Comparison of ENCODE assay signal across 8 mouse cellular contexts in genomic region chr11:115765103-115765606, GRCm38 (mm10). TPM values are rescaled to one million over a fixed set of nuclear protein-coding genes. Genes with fewer than 3 reads are reported as not detected.
DNase-seq lines count a peak whose midpoint lies in the region; ATAC-seq and TF ChIP-seq lines count a peak whose summit lies in the region.

Gene Tmem94, plus strand, starts transcription at chr11:115765433.

- peak; percentile 96 for DNase-seq in G1E (ENCODE audit: low spot score)
- peak; percentile 94 to 97 for DNase-seq in cerebellum, adult 18-20 months
- DNase-seq in heart, postnatal 36 days, result peak; percentile 96 to 99
- peak; percentile 97 to 99 for DNase-seq in layer of hippocampus, adult 2 months (ENCODE audit: low spot score in 2 of 2)
- DNase-seq in lung, embryonic 14.5 days, result peak; percentile 100
- DNase-seq in thymus, adult 2 months, result peak; percentile 96

- H3K9me3 ChIP-seq in G1E (replicated peaks), result no peaks in the 10 kb centered on the region
- no peaks in the 10 kb centered on the region for H3K9me3 ChIP-seq in forebrain, embryonic 16.5 days (ENCODE audit: control insufficient read depth, low read length)
- H3K9me3 ChIP-seq in lung, embryonic 14.5 days (ENCODE audit: low read depth, low read length), result no peaks in the 10 kb centered on the region; the same call in 1 of the 2 replicates

- peak within 1 kb of the TSS; percentile 63 for H3K4me2 ChIP-seq in forebrain, embryonic 16.5 days (ENCODE audit: low read length)
- peak within 1 kb of the TSS; percentile 93 for H3K4me2 ChIP-seq in lung, embryonic 14.5 days

- H3K36me3 ChIP-seq in G1E (replicated peaks), result peaks cover 18% of the 10 kb centered on the region
- H3K36me3 ChIP-seq in forebrain, embryonic 16.5 days (ENCODE audit: control insufficient read depth, insufficient read depth), result no peaks in the 10 kb centered on the region
- H3K36me3 ChIP-seq in lung, embryonic 14.5 days (ENCODE audit: insufficient read depth), result no peaks in the 10 kb centered on the region
- H3K36me3 ChIP-seq in thymus, adult 2 months (ENCODE audit: control insufficient read depth, insufficient read depth, low read length), result no peaks in the 10 kb centered on the region

- TF ChIP-seq POLR2A in olfactory bulb, adult 2 months (IDR thresholded peaks at IDR 0.05; ENCODE audit: insufficient read depth, low read depth, low read length), result no peak
- peak; percentile 66 for TF ChIP-seq POLR2A in thymus, adult 2 months (IDR thresholded peaks at IDR 0.05; ENCODE audit: control insufficient read depth, extremely low read depth, insufficient read depth, low read length, poor library complexity)

- peak within 1 kb of the TSS; percentile 84 for H3K4me3 ChIP-seq in G1E (ENCODE audit: low read depth, low read length)
- H3K4me3 ChIP-seq in forebrain, embryonic 16.5 days (replicated peaks; ENCODE audit: low read length), result peak within 1 kb of the TSS; percentile 84
- peak within 1 kb of the TSS; percentile 71 for H3K4me3 ChIP-seq in layer of hippocampus, adult 2 months
- peak within 1 kb of the TSS; percentile 87 for H3K4me3 ChIP-seq in lung, embryonic 14.5 days (ENCODE audit: low read depth, low read length)
- peak within 1 kb of the TSS; percentile 86 for H3K4me3 ChIP-seq in olfactory bulb, adult 2 months (ENCODE audit: insufficient read depth, low read depth, low read length)
- H3K4me3 ChIP-seq in thymus, adult 2 months (ENCODE audit: control insufficient read depth, insufficient read depth, low read length), result peak within 1 kb of the TSS; percentile 62

- H3K4me1 ChIP-seq in G1E (ENCODE audit: insufficient read depth, low read depth, low read length), result peaks cover 20% of the 10 kb centered on the region
- peaks cover 12% of the 10 kb centered on the region for H3K4me1 ChIP-seq in forebrain, embryonic 16.5 days (replicated peaks; ENCODE audit: control insufficient read depth, insufficient read depth, low read length)
- no peaks in the 10 kb centered on the region; the same call in 1 of the 2 replicates for H3K4me1 ChIP-seq in lung, embryonic 14.5 days (ENCODE audit: insufficient read depth)
- peaks cover 8% of the 10 kb centered on the region for H3K4me1 ChIP-seq in olfactory bulb, adult 2 months (ENCODE audit: control insufficient read depth, insufficient read depth, low read length)
- H3K4me1 ChIP-seq in thymus, adult 2 months (replicated peaks; ENCODE audit: control insufficient read depth, insufficient read depth, low read length), result peaks cover 7% of the 10 kb centered on the region

- ATAC-seq in G1E (ENCODE audit: extremely low read depth, insufficient number of reproducible peaks, low FRiP score, poor library complexity, severe bottlenecking), result peak; percentile 95
- ATAC-seq in forebrain, embryonic 16.5 days, result peak; percentile 97
- ATAC-seq in lung, embryonic 14.5 days (ENCODE audit: insufficient read depth), result peak; percentile 97

- no peaks in the 10 kb centered on the region for H3K27me3 ChIP-seq in G1E (ENCODE audit: insufficient read depth, low read length)
- H3K27me3 ChIP-seq in forebrain, embryonic 16.5 days (replicated peaks; ENCODE audit: control insufficient read depth, insufficient read depth, low read length), result no peaks in the 10 kb centered on the region
- H3K27me3 ChIP-seq in lung, embryonic 14.5 days (ENCODE audit: insufficient read depth, low read length), result no peaks in the 10 kb centered on the region
- H3K27me3 ChIP-seq in thymus, adult 2 months (ENCODE audit: control insufficient read depth, insufficient read depth, low read length), result no peaks in the 10 kb centered on the region

- no peak for TF ChIP-seq CTCF in G1E (IDR thresholded peaks at IDR 0.05; ENCODE audit: low read depth, low read length)
- TF ChIP-seq CTCF in layer of hippocampus, adult 2 months (conservative IDR thresholded peaks at IDR 0.05), result no peak
- TF ChIP-seq CTCF in lung, embryonic 14.5 days (IDR thresholded peaks at IDR 0.05; ENCODE audit: low read depth), result peak; percentile 65
- TF ChIP-seq CTCF in olfactory bulb, adult 2 months (IDR thresholded peaks at IDR 0.05; ENCODE audit: insufficient read depth, low read depth, low read length), result no peak
- peak; percentile 48; the same call in 1 of the 2 replicates for TF ChIP-seq CTCF in thymus, adult 2 months (IDR thresholded peaks at IDR 0.05; ENCODE audit: borderline replicate concordance, control insufficient read depth, extremely low read depth, insufficient read depth, low read length, poor library complexity)

- H3K27ac ChIP-seq in forebrain, embryonic 16.5 days (ENCODE audit: low read length), result peak within 1 kb of the TSS; percentile 93
- H3K27ac ChIP-seq in layer of hippocampus, adult 2 months, result peak within 1 kb of the TSS; percentile 99
- H3K27ac ChIP-seq in lung, embryonic 14.5 days (ENCODE audit: low read depth), result peak within 1 kb of the TSS; percentile 92
- H3K27ac ChIP-seq in olfactory bulb, adult 2 months (ENCODE audit: insufficient read depth, low read depth, low read length), result peak within 1 kb of the TSS; percentile 80
- no peak within 1 kb of the TSS for H3K27ac ChIP-seq in thymus, adult 2 months (ENCODE audit: control insufficient read depth, insufficient read depth, low read length)

- H3K9ac ChIP-seq in forebrain, embryonic 16.5 days (replicated peaks; ENCODE audit: low read depth, low read length), result peak within 1 kb of the TSS; percentile 97
- peak within 1 kb of the TSS; percentile 95 for H3K9ac ChIP-seq in lung, embryonic 14.5 days

- WGBS in forebrain, embryonic 16.5 days, result under 1% methylated on average over 32 of the region's 32 CpGs
- under 1% methylated on average over 31 of the region's 32 CpGs for WGBS in lung, embryonic 14.5 days
- WGBS in olfactory bulb, adult 2 months, result under 1% methylated on average over 32 of the region's 32 CpGs
- WGBS in thymus, adult 2 months, result under 1% methylated on average over 32 of the region's 32 CpGs

- intact Hi-C loops in heart, postnatal 36 days (cut with DNase I), result no loop called here

RNA-seq across cellular contexts. Expression of gene Tmem94, which starts in this region (rescaled TPM):
- total RNA-seq in G1E (2014; fragmentation: Nextera tagmentation) (35.9 and 67.9 TPM in 2 replicates), G1E (2017) (8.2 and 18.1 TPM in 2 replicates)
- polyA plus RNA-seq in G1E (2012), result 53.1 and 54.9 TPM in 2 replicates
- polyA plus RNA-seq in forebrain, embryonic 16.5 days (2015; fragmentation: Nextera tagmentation; extraction: Ambion mirVana), result 29.1 and 29.8 TPM in 2 replicates
- total RNA-seq in heart, postnatal 36 days (2021), result 100 to 1,000 TPM in 1 of 2 experiments, 10 to 100 TPM in 1; 92.3 to 101 TPM
- total RNA-seq in layer of hippocampus, adult 2 months (2021), result 10 to 100 TPM; 47.4 to 58.2 TPM
- 18.5 and 20.9 TPM in 2 replicates for polyA plus RNA-seq in lung, embryonic 14.5 days (2014; fragmentation: Nextera tagmentation; extraction: Ambion mirVana)
- not detected in 2 replicates for polyA plus RNA-seq in olfactory bulb, adult 2 months (2012; ENCODE audit: insufficient read depth, insufficient read length, low replicate concordance, missing spikeins)
- polyA plus RNA-seq in thymus, adult 2 months (2012; rRNA removed), result 84.7 and 91.9 TPM in 2 replicates

Comparison
In these comparisons a context has a peak if more than half of its experiments do, and no peak if none do; other contexts are left out.
1. RNA of gene Tmem94 (polyA plus RNA-seq): 84.7 to 91.9 TPM in thymus, adult 2 months, 53.1 to 54.9 TPM in G1E, 29.1 to 29.8 TPM in forebrain, embryonic 16.5 days and 18.5 to 20.9 TPM in lung, embryonic 14.5 days; not detected in olfactory bulb, adult 2 months; every median in the first group is over 10 times any median in the second.
2. CTCF ChIP-seq: peak in lung, embryonic 14.5 days (single experiment) and thymus, adult 2 months (single experiment); none in G1E (single experiment), layer of hippocampus, adult 2 months (single experiment) and olfactory bulb, adult 2 months (single experiment).
3. Peak in every context shown above with its lines, with median percentiles within 50 percentile points of each other: ATAC-seq, DNase-seq and H3K4me3 ChIP-seq.